Mouse (Mus musculus) regulatory T cell (primary cell): Measurements from ENCODE around the gene Rbck1.
"Not testable (repeated sequence)": the region's sequence is repeated elsewhere in the genome, so short reads cannot be mapped to it uniquely, and the experiment has no call there.

Experiments used
- in situ Hi-C: fragments of 300-600 bp; cut with MboI, MseI; formaldehyde crosslinking; loops from one replicate; pipeline ENCODE4 v1.15.1; 2025; ENCODE audit warnings: high pct_unique_total_duplicates

Rbck1 gene

DNA sequence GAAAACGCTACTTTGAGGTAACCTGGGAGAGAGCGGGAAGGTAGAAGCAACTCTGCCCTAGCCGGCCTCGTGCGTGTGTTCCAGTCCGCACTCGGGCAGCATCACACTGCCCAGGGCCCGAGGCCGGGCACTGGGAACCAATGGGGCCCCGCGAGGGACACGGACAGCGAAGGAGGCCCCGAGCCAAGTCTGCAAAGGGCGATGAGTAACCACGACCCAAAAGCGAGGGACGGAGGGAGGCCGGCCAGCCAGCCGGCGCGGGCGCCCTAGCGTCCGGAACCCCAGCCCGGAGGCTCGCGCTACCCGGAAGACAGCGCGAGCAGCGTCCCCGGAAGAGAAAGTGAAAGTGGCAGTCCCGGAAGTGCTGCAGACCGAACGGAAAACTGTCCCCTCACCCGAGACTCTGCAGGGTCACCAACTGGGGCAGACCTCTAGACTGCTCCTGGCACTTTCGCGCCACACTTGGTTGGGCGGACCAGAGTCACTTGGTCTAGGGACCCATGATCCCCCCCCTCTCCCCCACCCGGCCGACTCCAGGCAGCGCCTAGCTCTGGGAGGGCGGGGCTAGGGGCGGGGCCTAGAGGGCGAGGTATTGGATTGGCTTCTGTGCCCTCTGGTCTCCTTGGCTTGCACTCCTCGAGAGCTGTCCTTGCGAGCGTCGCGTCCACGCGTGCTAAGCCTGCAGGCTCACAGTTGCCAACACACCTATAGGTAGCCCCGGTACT, at the start of gene Rbck1:
Rbck1 (minus strand) TSS at position 553 of the 725 bp plus-strand sequence.
- in situ Hi-C loops = no loop called here

- in situ Hi-C loops = no loop called here
These were observed 43.9 kb upstream of the Rbck1 start, which contains the start of gene Nrsn2 for GRCm38 (mm10) chr2:152376345-152376741. Nrsn2 (minus strand) TSS chr2:152376638.

GRCm38 (mm10) chr2:152375652-152376344, 43.3 kb upstream of the Rbck1 start:
- in situ Hi-C loops = no loop called here

DNA sequence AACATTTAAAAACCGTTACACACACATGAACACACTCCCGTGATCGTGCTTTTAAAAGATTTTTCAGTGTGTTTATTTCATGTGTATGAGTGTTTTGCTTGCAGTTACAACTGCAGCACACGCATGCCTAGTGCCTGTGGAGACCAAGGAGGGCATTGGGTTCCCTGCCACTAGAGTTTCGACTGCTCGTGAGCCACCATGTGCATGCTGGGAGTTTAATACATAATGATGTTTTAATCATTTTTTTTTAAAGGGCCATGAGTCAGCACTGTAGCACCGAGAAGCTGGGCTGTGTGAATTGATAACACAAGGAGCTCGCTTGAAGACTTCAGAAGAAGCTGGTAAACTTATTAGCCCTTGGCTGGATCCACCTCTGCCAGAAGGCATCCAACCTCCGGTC, 41.1 kb upstream of the Rbck1 start:
- in situ Hi-C loops = loop anchor here (5.0 kb wide), 1 partner anchor 261 kb away; no protein-coding TSS in a partner anchor

DNA sequence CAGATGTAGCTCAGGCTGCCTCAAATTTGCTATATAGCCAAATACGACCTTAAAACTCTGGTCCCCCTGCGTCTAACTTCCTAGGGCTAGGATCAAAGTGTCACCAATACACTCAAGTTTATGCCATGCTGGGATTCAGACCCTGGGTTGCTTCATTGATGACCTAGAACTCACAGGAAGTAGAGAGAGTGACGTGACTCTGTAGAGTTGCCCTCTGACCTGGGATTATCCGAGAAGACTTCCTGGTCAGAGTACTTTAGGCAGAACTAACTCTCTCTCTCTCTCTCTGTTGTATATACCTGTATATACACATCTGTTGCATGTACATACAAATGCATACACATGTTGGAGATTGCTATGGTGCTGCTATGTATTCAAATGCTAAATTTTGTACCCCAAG, 40.2 kb upstream of the Rbck1 start:
- in situ Hi-C loops = loop anchor here (5.0 kb wide), 1 partner anchor 260 kb away; no protein-coding TSS in a partner anchor

GRCm38 (mm10) chr2:152372104-152372503, 39.7 kb upstream of the Rbck1 start:
- in situ Hi-C loops = loop anchor here (5.0 kb wide), 1 partner anchor 260 kb away; no protein-coding TSS in a partner anchor

DNA sequence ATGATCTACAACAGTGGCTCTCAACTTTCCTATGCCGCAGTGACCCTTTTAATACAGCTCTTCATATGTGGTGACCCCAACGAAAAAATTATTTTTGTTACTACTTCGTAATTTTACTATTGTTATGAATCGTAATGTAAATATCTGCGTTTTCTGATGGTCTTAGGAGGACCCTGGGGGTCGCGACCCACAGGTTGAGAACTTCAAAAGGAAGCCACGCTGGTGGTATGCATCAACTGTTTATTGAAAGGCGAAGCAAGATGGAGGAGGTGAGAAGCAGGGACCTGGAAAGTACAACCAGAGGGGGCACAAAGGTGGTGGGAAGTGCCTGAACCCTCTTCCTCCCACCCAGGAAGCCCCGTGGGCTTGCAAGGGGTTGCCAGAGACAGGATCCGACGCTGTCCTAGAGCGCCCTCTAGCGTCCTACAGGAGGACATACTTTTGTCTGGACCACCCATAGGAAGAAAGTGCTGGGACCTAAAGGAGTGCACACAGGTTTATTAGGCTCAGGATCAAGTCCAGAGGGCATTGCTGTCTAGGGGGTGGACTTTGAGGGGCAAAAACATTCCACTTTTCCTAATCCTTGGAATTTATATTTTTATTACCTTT, 36.2 kb upstream of the Rbck1 start:
- in situ Hi-C loops = no loop called here

DNA sequence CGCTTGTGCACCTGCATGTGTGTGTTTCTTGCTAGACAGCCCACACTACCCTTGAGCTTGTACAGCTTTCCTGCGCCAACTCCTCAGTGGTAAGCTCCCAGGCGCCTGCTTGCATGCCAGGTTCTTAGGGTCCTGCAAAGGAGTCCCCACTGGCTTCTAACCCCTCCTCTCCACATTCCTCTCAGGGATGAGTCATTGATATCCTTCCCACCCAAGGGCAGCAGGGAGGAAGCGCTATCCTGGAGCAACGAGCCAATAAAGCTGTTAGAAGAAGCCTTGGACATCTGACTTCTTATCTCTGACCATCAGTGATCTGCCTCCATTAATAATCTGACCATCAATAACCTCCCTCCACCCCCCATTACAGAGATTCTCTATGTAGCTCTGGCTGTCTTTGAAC, 35.5 kb upstream of the Rbck1 start:
- in situ Hi-C loops = no loop called here

DNA sequence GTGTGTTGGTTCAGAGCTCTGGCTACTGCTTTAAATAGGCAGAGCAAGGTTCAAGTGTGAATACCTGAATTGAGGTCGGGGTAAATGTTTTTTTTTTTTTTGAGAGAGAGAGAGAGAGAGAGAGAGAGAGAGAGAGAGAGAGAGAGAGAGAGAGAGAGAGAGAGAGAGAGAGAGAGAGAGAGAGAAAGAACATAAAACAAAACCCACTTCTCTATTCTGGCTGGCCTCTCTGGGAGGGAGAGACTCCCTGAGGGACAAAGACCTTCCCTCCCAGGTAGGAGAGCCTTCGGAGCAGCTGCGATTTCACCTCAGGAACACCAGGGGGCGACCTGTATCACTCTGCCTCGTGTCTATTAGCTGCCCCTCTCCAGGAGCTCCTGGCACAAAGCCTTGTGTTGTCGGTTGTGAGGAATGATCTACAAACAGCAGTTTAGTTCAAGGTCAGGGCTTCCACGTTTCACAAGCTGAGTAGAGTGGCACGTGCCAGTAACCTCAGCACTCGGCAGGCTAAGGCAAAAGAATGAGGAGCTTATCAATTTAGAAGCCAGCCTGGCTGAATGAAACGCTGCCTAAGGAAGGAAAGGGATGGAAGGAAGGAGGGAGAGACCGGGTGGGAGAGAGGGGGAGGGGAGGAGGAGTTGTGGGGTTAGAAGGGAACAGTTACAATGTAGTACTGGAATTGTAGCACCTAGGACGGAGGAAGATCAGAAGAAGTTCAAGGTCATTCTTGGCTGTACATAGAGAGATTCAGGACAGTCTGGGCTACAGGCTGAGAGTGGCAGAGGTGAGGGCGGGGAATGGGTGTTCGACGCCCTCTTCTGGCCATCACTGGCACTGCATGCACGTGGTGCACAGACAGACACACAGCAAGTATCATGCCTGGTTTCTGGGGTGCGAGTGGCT, 31.0 kb upstream of the Rbck1 start:
- in situ Hi-C loops = no loop called here

GRCm38 (mm10) chr2:152361193-152361592, 28.7 kb upstream of the Rbck1 start:
- in situ Hi-C loops = no loop called here

- in situ Hi-C loops = no loop called here
These were observed 27.9 kb upstream of the Rbck1 start for GRCm38 (mm10) chr2:152360271-152360775.

- in situ Hi-C loops = no loop called here
These were observed 27.2 kb upstream of the Rbck1 start for GRCm38 (mm10) chr2:152359616-152360015.

DNA sequence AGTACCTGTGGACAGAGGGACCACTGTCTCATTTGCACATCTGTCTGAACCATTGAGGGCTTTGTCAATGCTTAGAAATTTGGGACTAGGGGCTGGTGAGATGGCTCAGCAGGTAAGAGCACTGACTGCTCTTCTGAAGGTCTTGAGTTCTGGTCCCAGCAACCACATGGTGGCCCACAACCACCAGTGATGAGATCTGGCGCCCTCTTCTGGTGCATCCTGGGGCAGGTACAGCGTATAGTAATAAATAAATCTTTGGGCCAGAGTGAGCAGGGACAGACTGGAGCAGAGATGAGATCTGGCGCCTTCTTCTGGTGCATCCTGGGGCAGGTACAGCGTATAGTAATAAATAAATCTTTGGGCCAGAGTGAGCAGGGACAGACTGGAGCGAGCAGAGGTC, 26.5 kb upstream of the Rbck1 start:
- in situ Hi-C loops = not testable (repeated sequence)

- in situ Hi-C loops = no loop called here
These were observed 24.8 kb upstream of the Rbck1 start for GRCm38 (mm10) chr2:152357254-152357653.

DNA sequence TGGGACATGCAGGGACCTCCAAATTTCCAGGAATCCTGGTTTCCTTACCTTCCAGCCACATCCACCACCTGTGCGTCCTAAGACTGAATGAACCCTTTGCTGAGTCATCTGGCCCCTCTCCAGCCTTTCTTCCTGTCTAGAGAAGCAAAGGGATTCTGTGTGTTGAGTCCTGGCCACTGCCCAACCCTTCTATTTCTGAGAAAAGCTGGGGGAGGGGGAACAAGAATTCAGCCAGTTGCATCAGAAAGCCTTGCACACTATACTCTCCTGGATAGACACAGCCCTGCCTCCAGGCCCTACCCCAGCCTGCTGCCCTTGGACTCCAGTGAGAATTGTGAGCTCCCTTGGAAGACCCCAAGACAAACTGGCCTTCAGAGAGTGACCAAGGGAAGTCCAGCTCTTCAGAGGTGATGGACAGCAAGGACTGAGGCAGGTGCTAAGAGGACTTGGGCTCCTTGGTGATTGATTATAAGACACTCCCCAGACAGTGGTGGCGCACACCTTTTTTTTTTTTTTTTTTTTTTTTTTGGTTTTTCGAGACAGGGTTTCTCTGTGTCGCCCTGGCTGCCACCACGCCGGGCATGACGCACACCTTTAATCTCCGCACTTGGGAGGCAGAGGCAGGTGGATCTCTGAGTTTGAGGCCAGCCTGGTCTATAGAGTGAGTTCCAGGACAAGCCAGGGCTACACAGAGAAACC, 17.5 kb upstream of the Rbck1 start:
- in situ Hi-C loops = no loop called here

DNA sequence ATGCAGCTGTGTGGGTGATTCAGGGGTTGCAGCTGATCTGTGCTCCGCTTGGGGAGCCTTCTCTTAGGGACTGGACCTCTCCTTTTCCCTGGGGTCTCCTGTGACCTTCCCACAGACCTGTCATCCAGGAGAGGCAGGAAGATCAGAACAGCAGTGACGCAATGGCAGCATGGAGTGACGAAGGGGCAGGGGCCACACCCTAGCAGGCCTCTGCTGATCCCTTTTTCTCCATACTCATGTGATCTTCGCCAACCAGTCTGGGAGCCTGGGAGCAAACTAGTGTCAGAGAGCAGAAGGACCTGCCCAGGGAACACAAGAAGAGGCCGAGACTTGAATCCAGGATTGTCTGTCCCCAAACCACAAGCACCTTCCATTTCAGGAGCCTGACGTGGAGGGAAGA, 16.8 kb upstream of the Rbck1 start:
- in situ Hi-C loops = no loop called here

DNA sequence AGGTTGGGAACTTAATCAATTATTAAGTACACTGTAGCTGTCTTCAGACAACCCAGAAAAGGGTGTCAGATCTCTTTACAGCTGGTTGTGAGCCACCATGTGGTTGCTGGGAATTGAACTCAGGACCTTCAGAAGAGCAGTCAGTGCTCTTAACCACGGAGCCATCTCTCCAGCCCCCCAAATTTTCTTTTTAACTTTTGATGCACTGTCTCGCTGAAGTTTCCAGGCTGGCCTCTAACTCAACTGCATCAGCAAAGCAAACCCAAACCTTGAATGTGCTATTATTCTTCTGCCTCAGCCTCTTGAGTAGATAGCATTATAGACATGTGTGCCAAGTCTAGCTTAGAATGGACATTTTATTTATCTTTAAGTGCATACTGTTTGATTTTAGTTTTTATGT, 15.3 kb upstream of the Rbck1 start:
- in situ Hi-C loops = no loop called here

GRCm38 (mm10) chr2:152346776-152347465, 14.5 kb upstream of the Rbck1 start:
- in situ Hi-C loops = no loop called here

DNA sequence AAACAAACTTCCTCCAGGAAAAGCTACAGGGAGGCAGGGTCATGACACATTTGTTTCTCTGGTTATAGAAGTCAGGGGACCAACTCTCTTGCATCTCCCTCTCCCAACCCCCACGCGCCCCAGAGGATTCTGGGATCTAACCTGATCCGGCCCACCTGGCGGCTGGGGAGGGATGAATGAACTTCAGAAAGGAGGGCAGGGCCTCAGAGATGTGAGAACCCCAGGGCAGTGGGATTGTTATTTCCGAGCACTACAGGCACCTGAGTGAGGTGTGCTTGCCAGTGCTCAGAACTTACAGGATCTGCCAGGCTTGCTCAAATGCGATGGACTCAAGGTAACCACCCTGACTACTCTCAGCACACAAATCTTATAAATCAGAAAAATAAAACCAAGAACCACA, 12.9 kb upstream of the Rbck1 start:
- in situ Hi-C loops = no loop called here

DNA sequence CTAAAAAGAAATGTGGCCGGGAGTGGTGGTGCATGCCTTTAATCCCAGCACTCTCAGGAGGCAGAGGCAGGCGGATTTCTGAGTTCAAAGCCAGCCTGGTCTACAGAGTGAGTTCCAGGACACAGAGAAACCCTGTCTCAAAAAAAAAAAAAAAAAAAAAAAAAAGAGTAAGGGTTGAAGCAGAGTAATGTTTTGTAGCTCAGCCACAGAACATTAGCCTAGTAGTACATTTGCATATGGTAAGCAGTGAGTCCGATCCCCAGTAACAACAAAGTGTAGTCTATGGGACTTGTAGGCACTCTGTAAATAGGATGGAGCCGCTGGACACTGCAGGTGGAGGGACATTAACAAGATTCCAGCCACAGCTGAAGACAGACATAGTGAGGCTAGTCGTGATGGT, 12.5 kb upstream of the Rbck1 start:
- in situ Hi-C loops = no loop called here
